Mouse (Mus musculus) forebrain, embryonic 16.5 days (tissue): ENCODE results near the gene Utp6. TPM values are rescaled to one million over a fixed set of nuclear protein-coding genes. Genes with fewer than 3 reads are reported as not detected.

ENCODE experiments used
- ATAC-seq: fragments of 200-750 bp; cut with Nextera tagmentation; 2 replicates; pipeline ENCODE4 v1.8.0; 2017; ENCODE audit warnings: mild to moderate bottlenecking, moderate library complexity
- H3K27ac ChIP-seq: fragments of 300-500 bp; sonication (generic); 2 replicates; pipeline ENCODE4 v1.5.1; 2014; ENCODE audit warnings: low read length, control low read depth
- H3K27me3 ChIP-seq: fragments of 300-500 bp; sonication (generic); replicated peaks from 2 replicates; pipeline ENCODE4 v1.6.1; 2014; ENCODE audit warnings: low read length; ENCODE audit not compliant: control insufficient read depth, insufficient read depth
- H3K36me3 ChIP-seq: fragments of 300-500 bp; sonication (generic); 2 replicates; pipeline ENCODE4 v1.6.1; 2014; ENCODE audit not compliant: control insufficient read depth, insufficient read depth
- H3K4me1 ChIP-seq: fragments of 300-500 bp; sonication (generic); replicated peaks from 2 replicates; pipeline ENCODE4 v1.6.1; 2014; ENCODE audit warnings: low read length; ENCODE audit not compliant: control insufficient read depth, insufficient read depth
- H3K4me2 ChIP-seq: fragments of 300-500 bp; sonication (generic); 2 replicates; pipeline ENCODE4 v1.6.1; 2014; ENCODE audit warnings: mild to moderate bottlenecking, low read length, control low read depth
- H3K4me3 ChIP-seq: fragments of 300-500 bp; sonication (generic); replicated peaks from 2 replicates; pipeline ENCODE4 v1.5.1; 2014; ENCODE audit warnings: mild to moderate bottlenecking, low read length, control low read depth
- H3K9ac ChIP-seq: fragments of 300-500 bp; sonication (generic); replicated peaks from 2 replicates; pipeline ENCODE4 v1.6.1; 2014; ENCODE audit warnings: low read depth, low read length, control low read depth
- H3K9me3 ChIP-seq: fragments of 300-500 bp; sonication (generic); 2 replicates; pipeline ENCODE4 v1.6.1; 2016; ENCODE audit warnings: low read length; ENCODE audit not compliant: control insufficient read depth
- WGBS: fragments of 180-500 bp; shearing (Covaris S2); extraction: QIAGEN DNeasy Blood & Tissue Kit; methylation state at CpG from one replicate; pipeline ENCODE4 v1.1.7; 2014; 5-methylcytosine and 5-hydroxymethylcytosine counted together
- polyA plus RNA-seq: library from polyadenylated mRNA; unstranded; fragments of >200 nt; fragmentation: Nextera tagmentation; extraction: Ambion mirVana; gene quantifications from 2 replicates; pipeline ENCODE4 v1.2.1, GENCODE M21; 2015

Utp6 gene
- 49.8 and 57.3 TPM in 2 replicates for polyA plus RNA-seq

GRCm38 (mm10) chr11:79962125-79962876, at the start of gene Utp6:
Utp6 (minus strand) TSS chr11:79962390.
- H3K4me3 ChIP-seq: peak within 1 kb of the TSS; percentile 81
- peaks cover 9% of the 10 kb centered on the region for H3K36me3 ChIP-seq
- peak within 1 kb of the TSS; percentile 65 for H3K9ac ChIP-seq
- H3K27me3 ChIP-seq: 0 out of 2 replicates have a peak, but pooled peaks cover 2% of the 10 kb centered on the region
- WGBS: under 1% methylated on average over 46 of the region's 46 CpGs
- H3K4me2 ChIP-seq: peak within 1 kb of the TSS; percentile 84
- H3K4me1 ChIP-seq: peaks cover 10% of the 10 kb centered on the region
- H3K27ac ChIP-seq: 0 out of 2 replicates have a peak within 1 kb of the TSS, but pooled peaks have one; percentile 33
- ATAC-seq: peak; percentile 96
- H3K9me3 ChIP-seq: no peaks in the 10 kb centered on the region

GRCm38 (mm10) chr11:79994271-79994988, 32.2 kb upstream of the Utp6 start:
- H3K4me2 ChIP-seq: peak overlapping the region; percentile 79
- no peak overlapping the region for H3K27ac ChIP-seq
- H3K4me1 ChIP-seq: peaks cover 7% of the 10 kb centered on the region
- peak overlapping the region; percentile 91 for H3K9ac ChIP-seq
- peak overlapping the region; percentile 98 for H3K4me3 ChIP-seq
- ATAC-seq: no peak
- H3K36me3 ChIP-seq: peaks cover 4% of the 10 kb centered on the region; the same call in 1 of the 2 replicates
- H3K9me3 ChIP-seq: no peaks in the 10 kb centered on the region
- WGBS: 2% methylated on average over 7 of the region's 7 CpGs
- no peaks in the 10 kb centered on the region for H3K27me3 ChIP-seq

GRCm38 (mm10) chr11:79993356-79994270, 31.4 kb upstream of the Utp6 start:
- peak overlapping the region; percentile 98 for H3K4me3 ChIP-seq
- peak overlapping the region; percentile 99 for H3K27ac ChIP-seq
- H3K4me2 ChIP-seq: peak overlapping the region; percentile 79
- peak overlapping the region; percentile 91 for H3K9ac ChIP-seq
- H3K9me3 ChIP-seq: no peaks in the 10 kb centered on the region
- peaks cover 7% of the 10 kb centered on the region for H3K4me1 ChIP-seq
- ATAC-seq: peak; percentile 34
- H3K36me3 ChIP-seq: peaks cover 4% of the 10 kb centered on the region; the same call in 1 of the 2 replicates
- WGBS: 1% methylated on average over 46 of the region's 74 CpGs
- no peaks in the 10 kb centered on the region for H3K27me3 ChIP-seq

- peak within 1 kb of the TSS; percentile 99 for H3K27ac ChIP-seq
- H3K4me1 ChIP-seq: peaks cover 7% of the 10 kb centered on the region
- H3K36me3 ChIP-seq: 0 out of 2 replicates have a peak, but pooled peaks cover 2% of the 10 kb centered on the region
- H3K9ac ChIP-seq: peak within 1 kb of the TSS; percentile 91
- H3K4me2 ChIP-seq: peak within 1 kb of the TSS; percentile 86
- H3K9me3 ChIP-seq: no peaks in the 10 kb centered on the region
- ATAC-seq: peak; percentile 97
- peak within 1 kb of the TSS; percentile 98 for H3K4me3 ChIP-seq
- no peaks in the 10 kb centered on the region for H3K27me3 ChIP-seq
- WGBS: under 1% methylated on average over 52 of the region's 74 CpGs
These were observed 30.6 kb upstream of the Utp6 start, which contains the start of gene Suz12 for GRCm38 (mm10) chr11:79992592-79993355. Suz12 (plus strand) TSS chr11:79993106.

- no peaks in the 10 kb centered on the region for H3K27me3 ChIP-seq
- H3K4me3 ChIP-seq: peak overlapping the region; percentile 98
- H3K9me3 ChIP-seq: no peaks in the 10 kb centered on the region
- H3K27ac ChIP-seq: peak overlapping the region; percentile 71
- H3K36me3 ChIP-seq: 0 out of 2 replicates have a peak, but pooled peaks cover 2% of the 10 kb centered on the region
- WGBS: 30% methylated on average over 20 of the region's 21 CpGs
- peaks cover 7% of the 10 kb centered on the region for H3K4me1 ChIP-seq
- H3K4me2 ChIP-seq: peak overlapping the region; percentile 86
- no peak for ATAC-seq
- H3K9ac ChIP-seq: peak overlapping the region; percentile 59
These were observed 29.9 kb upstream of the Utp6 start for GRCm38 (mm10) chr11:79992035-79992591.

- H3K4me2 ChIP-seq: no peak overlapping the region
- WGBS: 95% methylated on average over 5 of the region's 5 CpGs
- H3K36me3 ChIP-seq: no peaks in the 10 kb centered on the region
- H3K9me3 ChIP-seq: no peaks in the 10 kb centered on the region
- H3K9ac ChIP-seq: no peak overlapping the region
- no peak overlapping the region for H3K27ac ChIP-seq
- H3K27me3 ChIP-seq: no peaks in the 10 kb centered on the region
- H3K4me3 ChIP-seq: no peak overlapping the region
- no peak for ATAC-seq
- H3K4me1 ChIP-seq: peaks cover 7% of the 10 kb centered on the region
These were observed 29.4 kb upstream of the Utp6 start for GRCm38 (mm10) chr11:79991600-79991999.

- Histone ChIP-seq H3K4me3 (no peak overlapping the region), H3K36me3 (no peaks in the 10 kb centered on the region), H3K27ac (no peak overlapping the region), H3K4me2 (no peak overlapping the region), H3K27me3 (no peaks in the 10 kb centered on the region), H3K9me3 (no peaks in the 10 kb centered on the region), H3K4me1 (peaks cover 5% of the 10 kb centered on the region), H3K9ac (no peak overlapping the region)
- 98% methylated on average over 2 of the region's 2 CpGs for whole genome bisulfite sequencing
- no peak for ATAC-seq
These were observed 27.9 kb upstream of the Utp6 start for GRCm38 (mm10) chr11:79990120-79990519.

GRCm38 (mm10) chr11:79987896-79988295, 25.7 kb upstream of the Utp6 start:
- H3K36me3 ChIP-seq: no peaks in the 10 kb centered on the region
- no peak for ATAC-seq
- H3K27ac ChIP-seq: no peak overlapping the region
- H3K4me1 ChIP-seq: 0 out of 2 replicates have a peak, but pooled peaks cover 4% of the 10 kb centered on the region
- H3K4me2 ChIP-seq: no peak overlapping the region
- no peak overlapping the region for H3K9ac ChIP-seq
- H3K4me3 ChIP-seq: no peak overlapping the region
- H3K27me3 ChIP-seq: no peaks in the 10 kb centered on the region
- no peaks in the 10 kb centered on the region for H3K9me3 ChIP-seq
- WGBS: 92% methylated on average over 3 of the region's 3 CpGs
